Mouse (Mus musculus): ENCODE measurements around the gene Mad2l2.

DNA sequence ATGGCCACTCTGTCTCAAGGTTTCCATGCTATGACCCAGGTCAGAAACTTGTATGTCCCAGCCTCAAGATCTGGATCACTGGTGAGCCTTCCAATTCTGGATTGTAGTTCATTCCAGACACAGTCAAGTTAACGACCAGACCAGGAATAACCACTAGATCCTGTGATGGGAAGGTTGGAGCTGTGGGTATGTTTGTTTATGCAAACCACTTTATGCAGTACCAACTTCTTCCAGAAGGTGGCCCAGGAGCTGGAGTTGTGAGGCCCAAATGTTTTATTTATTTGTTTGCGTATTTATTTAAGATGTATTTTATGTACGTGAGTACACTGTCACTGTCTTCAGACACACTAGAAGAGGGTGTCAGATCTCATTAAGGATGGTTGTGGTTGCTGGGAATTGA, 24.8 kb downstream of the Mad2l2 start:
- TF ChIP-seq CTCF (IDR thresholded peaks at IDR 0.05; ENCODE audit: insufficient read depth, low read length) (0 out of 2 replicates have a peak, but pooled peaks have one; percentile 7), POLR2A (IDR thresholded peaks at IDR 0.05; ENCODE audit: borderline replicate concordance, extremely low read depth, low read depth, low read length) (no peak)
